Mouse (Mus musculus): ENCODE results near the gene Ripor1. TPM values are rescaled to one million over a fixed set of nuclear protein-coding genes. Genes with fewer than 3 reads are reported as not detected.

Gene Ripor1
- polyA plus RNA-seq, 1 experiment: not detected

DNA sequence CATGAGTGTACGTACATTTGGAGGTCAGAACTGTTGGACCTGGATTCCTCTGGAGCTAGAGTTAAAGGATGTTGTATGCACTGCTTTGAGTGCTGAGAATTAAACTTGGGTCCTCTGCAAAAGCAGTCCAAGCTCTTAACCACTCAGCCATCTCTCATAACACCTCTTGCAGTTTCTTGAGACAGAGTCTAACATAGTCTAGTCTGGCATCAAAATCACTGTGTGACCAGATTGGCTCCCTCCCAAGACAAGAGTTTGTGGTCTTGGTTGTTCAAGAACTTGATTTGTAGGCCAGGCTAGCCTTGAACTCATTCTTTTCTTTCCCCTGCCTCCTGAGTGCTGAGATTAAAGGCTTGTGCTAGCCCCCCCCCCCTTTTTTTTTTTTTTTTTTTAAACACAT is 43.9 kb downstream of the Ripor1 start:
- H3K27ac ChIP-seq (ENCODE audit: insufficient read depth, low read depth, low read length): peak overlapping the region; percentile 44; the same call in 1 of the 2 replicates
- TF ChIP-seq CTCF (IDR thresholded peaks at IDR 0.05; ENCODE audit: insufficient read depth, low read depth, low read length): no peak
- no peak for TF ChIP-seq POLR2A (IDR thresholded peaks at IDR 0.05; ENCODE audit: insufficient read depth, low read depth, low read length)
- H3K4me3 ChIP-seq (ENCODE audit: insufficient read depth, low read depth, low read length): no peak overlapping the region
- 83% methylated on average over 1 of the region's 1 CpGs for WGBS
- H3K4me1 ChIP-seq (ENCODE audit: control insufficient read depth, insufficient read depth, low read length): peaks cover 2% of the 10 kb centered on the region; the same call in 1 of the 2 replicates

DNA sequence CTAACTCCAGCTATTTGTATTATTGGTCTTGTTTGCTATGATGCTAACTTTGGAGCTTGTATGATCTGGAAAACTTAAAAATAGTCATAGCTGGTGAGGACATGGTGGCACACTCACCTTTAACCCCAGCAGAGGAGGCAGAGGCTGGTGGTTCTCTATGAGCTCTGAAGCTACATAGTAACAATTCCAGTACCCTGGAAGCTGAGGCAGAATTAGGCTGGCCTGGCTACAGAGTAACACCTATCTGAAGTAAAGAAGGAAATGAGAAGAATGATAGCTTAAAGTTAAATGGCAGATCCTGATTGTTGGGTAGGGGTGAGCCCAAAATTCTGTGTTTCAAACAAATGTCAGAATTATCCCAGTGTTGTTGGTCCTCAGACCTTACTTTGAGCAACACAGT is 52.6 kb downstream of the Ripor1 start:
- TF ChIP-seq POLR2A (IDR thresholded peaks at IDR 0.05; ENCODE audit: insufficient read depth, low read depth, low read length) (no peak), CTCF (IDR thresholded peaks at IDR 0.05; ENCODE audit: insufficient read depth, low read depth, low read length) (no peak)
- no peak overlapping the region for H3K27ac ChIP-seq (ENCODE audit: insufficient read depth, low read depth, low read length)

DNA sequence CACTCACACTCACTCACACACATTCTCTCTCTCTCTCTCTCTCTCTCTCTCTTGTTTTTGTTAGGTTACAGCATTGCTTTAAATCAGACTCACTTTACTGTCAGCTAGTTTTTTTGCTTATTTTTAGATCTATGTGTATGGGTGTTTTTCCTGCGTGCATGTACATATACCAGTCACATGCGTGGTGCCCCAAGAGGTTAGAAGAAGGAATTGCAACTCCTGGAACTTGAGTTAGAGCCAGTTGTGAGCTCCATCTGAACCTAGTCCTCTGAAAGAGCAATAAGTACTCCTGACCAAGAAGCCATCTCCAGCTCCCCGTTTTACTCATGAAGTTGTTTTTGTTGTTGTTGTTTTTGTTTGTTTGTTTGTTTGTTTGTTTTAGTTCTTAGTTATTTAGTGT is 56.1 kb downstream of the Ripor1 start:
- H3K4me1 ChIP-seq (ENCODE audit: control insufficient read depth, insufficient read depth, low read length): no peaks in the 10 kb centered on the region
- H3K4me3 ChIP-seq (ENCODE audit: insufficient read depth, low read depth, low read length): no peak overlapping the region
- TF ChIP-seq POLR2A (IDR thresholded peaks at IDR 0.05; ENCODE audit: insufficient read depth, low read depth, low read length) (no peak), CTCF (IDR thresholded peaks at IDR 0.05; ENCODE audit: insufficient read depth, low read depth, low read length) (no peak)
- WGBS: 53% methylated on average over 3 of the region's 3 CpGs
- no peak overlapping the region for H3K27ac ChIP-seq (ENCODE audit: insufficient read depth, low read depth, low read length)

More for the DNA sequence above, 52.6 kb downstream of the Ripor1 start:
- Histone ChIP-seq H3K4me3 (ENCODE audit: insufficient read depth, low read depth, low read length) (no peak overlapping the region), H3K4me1 (ENCODE audit: control insufficient read depth, insufficient read depth, low read length) (no peaks in the 10 kb centered on the region)

Other genes starting within 250 kb of the Ripor1 start
- not detected in 2 replicates for gene Plekhg4, start 232.0 kb upstream of the Ripor1 start, polyA plus RNA-seq (2012; ENCODE audit: insufficient read depth, insufficient read length, low replicate concordance, missing spikeins)
- not detected in 2 replicates for gene Kctd19, start 191.8 kb upstream of the Ripor1 start, polyA plus RNA-seq (2012; ENCODE audit: insufficient read depth, insufficient read length, low replicate concordance, missing spikeins)
- gene Lrrc36, start 191.7 kb upstream of the Ripor1 start, polyA plus RNA-seq (2012; ENCODE audit: insufficient read depth, insufficient read length, low replicate concordance, missing spikeins): not detected in 2 replicates
- not detected in 2 replicates for gene Tppp3, start 133.7 kb upstream of the Ripor1 start, polyA plus RNA-seq (2012; ENCODE audit: insufficient read depth, insufficient read length, low replicate concordance, missing spikeins)
- gene Zdhhc1, start 108.4 kb upstream of the Ripor1 start, polyA plus RNA-seq (2012; ENCODE audit: insufficient read depth, insufficient read length, low replicate concordance, missing spikeins): not detected in 2 replicates
- gene Hsd11b2, start 86.5 kb upstream of the Ripor1 start, polyA plus RNA-seq (2012; ENCODE audit: insufficient read depth, insufficient read length, low replicate concordance, missing spikeins): not detected in 2 replicates
- gene Atp6v0d1, start 39.2 kb upstream of the Ripor1 start, polyA plus RNA-seq (2012; ENCODE audit: insufficient read depth, insufficient read length, low replicate concordance, missing spikeins): not detected in 2 replicates
- 898 TPM in 1 of 2 replicates, not detected in the other for gene Ctcf, start 31.3 kb downstream of the Ripor1 start, polyA plus RNA-seq (2012; ENCODE audit: insufficient read depth, insufficient read length, low replicate concordance, missing spikeins)
- not detected in 2 replicates for gene Agrp, start 32.1 kb downstream of the Ripor1 start, polyA plus RNA-seq (2012; ENCODE audit: insufficient read depth, insufficient read length, low replicate concordance, missing spikeins)
- 218 TPM in 1 of 2 replicates, not detected in the other for gene Carmil2, start 81.0 kb downstream of the Ripor1 start, polyA plus RNA-seq (2012; ENCODE audit: insufficient read depth, insufficient read length, low replicate concordance, missing spikeins)
- not detected in 2 replicates for gene Acd, start 95.8 kb downstream of the Ripor1 start, polyA plus RNA-seq (2012; ENCODE audit: insufficient read depth, insufficient read length, low replicate concordance, missing spikeins)
- gene Pard6a, start 95.9 kb downstream of the Ripor1 start, polyA plus RNA-seq (2012; ENCODE audit: insufficient read depth, insufficient read length, low replicate concordance, missing spikeins): not detected in 2 replicates
- not detected in 2 replicates for gene 4933405L10Rik, start 102.4 kb downstream of the Ripor1 start, polyA plus RNA-seq (2012; ENCODE audit: insufficient read depth, insufficient read length, low replicate concordance, missing spikeins)
- gene Enkd1, start 103.0 kb downstream of the Ripor1 start, polyA plus RNA-seq (2012; ENCODE audit: insufficient read depth, insufficient read length, low replicate concordance, missing spikeins): not detected in 2 replicates
- gene Gfod2, start 153.4 kb downstream of the Ripor1 start, polyA plus RNA-seq (2012; ENCODE audit: insufficient read depth, insufficient read length, low replicate concordance, missing spikeins): not detected in 2 replicates
- gene Ranbp10, start 222.1 kb downstream of the Ripor1 start, polyA plus RNA-seq (2012; ENCODE audit: insufficient read depth, insufficient read length, low replicate concordance, missing spikeins): not detected in 2 replicates
- gene Tsnaxip1, start 222.5 kb downstream of the Ripor1 start, polyA plus RNA-seq (2012; ENCODE audit: insufficient read depth, insufficient read length, low replicate concordance, missing spikeins): not detected in 2 replicates
- not detected in 2 replicates for gene Cenpt, start 248.0 kb downstream of the Ripor1 start, polyA plus RNA-seq (2012; ENCODE audit: insufficient read depth, insufficient read length, low replicate concordance, missing spikeins)
- gene Thap11, start 249.9 kb downstream of the Ripor1 start, polyA plus RNA-seq (2012; ENCODE audit: insufficient read depth, insufficient read length, low replicate concordance, missing spikeins): not detected in 2 replicates